Mouse (Mus musculus) layer of hippocampus, postnatal 25 days (tissue): ENCODE measurements around the gene Krt17. TPM values are rescaled to one million over a fixed set of nuclear protein-coding genes. Genes with fewer than 3 reads are reported as not detected.
A peak's percentile ranks its signal among the peaks of the same experiment; 100 is the strongest.
"Not testable (repeated sequence)": the region's sequence is repeated elsewhere in the genome, so short reads cannot be mapped to it uniquely, and the experiment has no call there.

ENCODE experiments used
- DNase-seq, 2 experiments: peaks; one replicate each; pipeline ENCODE4 v3.0.0; 2022; ENCODE audit warnings: mixed read lengths in 2 of 2, low spot score in 1 of 2; ENCODE audit errors: extremely low spot score in 1 of 2
- total RNA-seq, 2 experiments: library from RNA; stranded (reverse); gene quantifications; 2 replicates each; pipeline ENCODE4 v1.2.3; 2021

Gene Krt17
- not detected for total RNA-seq

DNA sequence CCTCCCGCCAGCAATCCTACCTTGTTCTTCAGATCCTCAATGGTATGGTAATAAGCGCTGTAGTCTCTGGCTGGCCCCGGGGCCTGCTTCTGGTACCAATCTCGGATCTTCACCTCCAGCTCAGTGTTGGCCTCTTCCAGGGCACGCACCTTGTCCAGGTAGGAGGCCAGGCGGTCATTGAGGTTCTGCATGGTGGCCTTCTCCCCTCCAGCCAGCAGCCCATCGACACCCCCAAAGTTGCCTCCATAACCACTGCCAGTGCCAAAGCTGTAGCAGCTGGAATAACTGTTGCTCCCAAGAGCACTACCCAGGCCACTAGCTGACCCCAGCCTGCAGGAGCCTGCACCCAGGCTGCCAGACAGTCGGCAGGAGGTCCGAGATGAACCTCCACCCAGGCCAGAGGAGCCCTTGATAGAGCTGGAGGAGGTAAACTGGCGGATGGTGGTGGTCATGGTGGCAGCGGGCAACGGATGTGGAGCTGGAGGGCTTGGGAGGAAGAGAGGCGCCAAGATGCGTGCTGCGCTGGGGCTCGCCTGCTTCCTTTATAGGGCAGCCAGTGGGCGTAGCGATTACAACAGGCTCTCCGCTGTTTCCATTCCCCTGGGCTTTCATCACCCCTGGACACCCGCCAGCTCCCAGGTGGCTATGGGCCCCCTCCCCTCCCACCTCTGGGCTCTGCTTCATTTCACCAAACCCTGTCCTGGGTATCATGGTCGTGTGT, at the start of gene Krt17:
Gene Krt17 (minus strand): TSS at position 516 of the 721 bp plus-strand sequence.
- no peak for DNase-seq

- DNase-seq: not testable (repeated sequence)
Observed at GRCm38 (mm10) chr11:100308672-100309071, 47.8 kb upstream of the Krt17 start.

- no peak for DNase-seq
Observed at GRCm38 (mm10) chr11:100307900-100308299, 47.1 kb upstream of the Krt17 start.

DNA sequence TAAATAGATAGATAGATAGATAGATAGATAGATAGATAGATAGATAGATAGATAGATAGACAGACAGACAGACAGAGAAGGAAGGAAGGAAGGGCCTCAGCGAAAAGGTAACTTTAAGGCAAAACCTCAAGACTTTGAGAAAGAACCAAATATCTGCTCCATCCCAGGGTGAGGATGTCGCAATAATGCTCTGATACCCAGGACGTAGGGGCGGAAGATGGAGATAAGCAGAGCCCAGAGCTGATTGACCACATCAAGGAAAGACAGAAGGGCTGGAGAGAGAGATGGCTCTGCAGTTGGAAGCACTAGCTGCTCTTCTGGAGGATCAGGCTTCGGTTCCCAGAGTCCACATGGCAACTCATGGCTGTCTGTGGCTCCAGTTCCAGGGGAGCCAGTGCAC, 40.5 kb upstream of the Krt17 start:
- DNase-seq: no peak

GRCm38 (mm10) chr11:100300293-100300692, 39.5 kb upstream of the Krt17 start:
- peak; percentile 52 to 80 for DNase-seq

GRCm38 (mm10) chr11:100298274-100299036, 37.6 kb upstream of the Krt17 start:
- peak; percentile 81 to 96 for DNase-seq

GRCm38 (mm10) chr11:100297801-100298200, 37.0 kb upstream of the Krt17 start:
- DNase-seq: no peak

DNA sequence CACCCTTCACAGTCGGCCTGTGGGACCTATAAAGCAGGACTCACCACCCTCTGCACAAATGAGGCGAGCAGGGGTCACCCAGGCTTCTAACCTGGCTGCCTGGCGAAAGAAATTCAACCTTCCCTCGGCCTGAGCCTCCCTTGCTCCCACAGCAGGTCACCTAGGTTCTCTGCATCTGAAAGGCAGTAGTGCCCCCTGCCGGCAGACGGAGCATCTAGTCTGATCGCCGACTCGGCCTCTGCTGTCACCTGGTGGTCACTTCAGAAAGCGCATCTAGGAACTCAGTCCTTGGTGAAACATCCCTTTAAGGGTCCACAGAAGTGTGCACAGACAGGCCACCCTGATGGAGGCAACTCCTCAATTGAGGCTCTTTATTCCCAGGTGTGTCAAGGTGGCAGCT, 34.5 kb upstream of the Krt17 start:
- DNase-seq: peak; percentile 76 to 94

DNA sequence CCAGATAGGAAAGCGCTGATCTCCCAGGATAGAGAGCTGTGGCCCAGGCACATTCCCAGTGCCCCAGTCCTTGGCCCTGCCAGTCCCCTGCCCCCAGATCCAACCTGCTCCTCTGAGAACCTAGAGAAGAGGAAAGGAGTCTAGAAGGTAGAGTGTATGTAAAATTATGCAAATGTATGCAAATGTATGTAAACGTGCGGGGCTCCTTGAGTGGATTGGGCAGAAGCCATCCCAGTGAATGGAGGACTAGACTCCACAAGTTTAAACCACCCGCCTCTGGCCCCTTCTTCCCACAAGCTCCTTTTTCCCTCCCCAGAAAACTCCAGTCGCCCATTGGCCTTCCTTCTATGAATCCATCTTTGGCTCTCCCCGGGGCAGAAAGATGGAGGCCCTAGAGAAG, 32.1 kb upstream of the Krt17 start:
- DNase-seq: no peak

DNA sequence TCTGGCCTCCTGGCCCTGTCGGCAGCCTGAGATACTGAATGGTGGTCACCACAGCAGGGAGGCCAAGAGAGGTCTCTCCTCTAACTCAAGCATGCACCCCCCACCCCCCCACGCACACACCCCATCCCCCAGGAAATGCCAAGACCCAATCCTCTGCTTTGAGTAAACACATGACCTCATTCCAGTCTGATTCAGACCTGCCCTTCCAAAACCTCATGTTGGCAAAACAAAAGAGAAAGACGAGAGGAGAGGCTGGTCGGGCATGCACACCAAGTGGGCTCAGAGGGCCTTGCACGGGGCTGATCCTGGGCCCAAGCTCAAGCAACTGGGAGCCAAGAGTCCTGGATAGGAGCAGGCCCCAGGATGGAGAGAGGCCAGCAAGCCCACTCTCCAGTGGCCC, 29.4 kb upstream of the Krt17 start:
- no peak for DNase-seq

DNA sequence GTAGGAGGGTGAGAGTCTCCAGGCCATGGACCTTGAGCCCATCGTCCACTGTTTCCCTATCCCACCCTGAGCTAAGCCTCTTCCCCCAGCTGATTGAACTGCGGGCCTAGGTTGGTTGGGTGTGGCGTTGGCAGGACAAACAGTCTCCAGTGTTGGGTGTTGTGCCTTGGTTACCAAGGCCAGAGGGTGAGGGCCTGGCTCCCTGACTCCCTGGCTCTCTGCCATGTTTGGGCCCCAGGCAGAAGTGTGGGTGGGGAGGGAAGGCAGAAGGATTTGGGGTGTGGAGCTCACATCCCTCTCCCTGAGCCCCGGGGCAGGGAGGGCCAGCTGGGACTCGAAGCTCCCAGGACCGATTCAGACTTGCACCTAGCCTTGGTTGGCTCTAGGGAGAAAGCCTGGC, 28.1 kb upstream of the Krt17 start:
- no peak for DNase-seq

GRCm38 (mm10) chr11:100287024-100287423, 26.2 kb upstream of the Krt17 start:
- no peak for DNase-seq

DNA sequence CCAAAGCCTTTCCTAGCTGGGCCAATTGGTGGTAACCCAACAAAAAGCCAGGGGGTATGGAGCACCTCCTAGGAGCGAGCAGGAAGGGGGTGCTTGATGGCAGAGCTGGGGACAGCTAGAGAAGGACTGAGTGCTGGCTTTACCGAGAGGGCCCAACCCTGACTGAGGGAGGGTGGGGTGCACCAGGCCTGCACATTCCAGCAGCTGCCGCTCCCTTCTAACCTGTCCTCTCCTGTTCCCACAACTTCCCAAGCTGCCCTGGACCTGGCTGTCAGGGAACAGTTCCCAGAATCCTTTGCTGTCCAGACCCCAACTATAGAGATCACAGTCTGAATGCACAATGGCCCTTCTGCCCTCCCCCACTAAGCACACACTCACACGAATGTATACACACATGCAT, 24.2 kb upstream of the Krt17 start:
- no peak for DNase-seq

DNA sequence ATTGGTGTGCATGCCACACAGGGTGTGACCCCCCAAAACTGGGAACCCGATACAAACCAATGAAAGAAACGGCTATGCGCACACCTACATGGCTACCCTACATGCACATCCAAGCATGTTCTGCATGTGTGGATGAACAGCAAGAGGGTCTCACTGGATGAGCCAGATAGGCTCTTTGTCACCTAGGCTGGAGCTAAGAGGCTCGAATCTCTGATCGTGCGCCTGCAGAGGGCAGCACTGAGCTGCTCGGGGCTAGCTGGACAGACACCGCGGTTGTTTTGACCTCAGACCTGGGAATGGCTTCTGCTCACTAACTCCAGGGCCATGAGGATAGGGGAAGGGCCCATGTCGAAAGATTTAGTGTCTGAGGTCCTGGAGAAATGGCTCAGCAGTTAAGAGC, 21.7 kb upstream of the Krt17 start:
- DNase-seq: peak; percentile 50 to 87

DNA sequence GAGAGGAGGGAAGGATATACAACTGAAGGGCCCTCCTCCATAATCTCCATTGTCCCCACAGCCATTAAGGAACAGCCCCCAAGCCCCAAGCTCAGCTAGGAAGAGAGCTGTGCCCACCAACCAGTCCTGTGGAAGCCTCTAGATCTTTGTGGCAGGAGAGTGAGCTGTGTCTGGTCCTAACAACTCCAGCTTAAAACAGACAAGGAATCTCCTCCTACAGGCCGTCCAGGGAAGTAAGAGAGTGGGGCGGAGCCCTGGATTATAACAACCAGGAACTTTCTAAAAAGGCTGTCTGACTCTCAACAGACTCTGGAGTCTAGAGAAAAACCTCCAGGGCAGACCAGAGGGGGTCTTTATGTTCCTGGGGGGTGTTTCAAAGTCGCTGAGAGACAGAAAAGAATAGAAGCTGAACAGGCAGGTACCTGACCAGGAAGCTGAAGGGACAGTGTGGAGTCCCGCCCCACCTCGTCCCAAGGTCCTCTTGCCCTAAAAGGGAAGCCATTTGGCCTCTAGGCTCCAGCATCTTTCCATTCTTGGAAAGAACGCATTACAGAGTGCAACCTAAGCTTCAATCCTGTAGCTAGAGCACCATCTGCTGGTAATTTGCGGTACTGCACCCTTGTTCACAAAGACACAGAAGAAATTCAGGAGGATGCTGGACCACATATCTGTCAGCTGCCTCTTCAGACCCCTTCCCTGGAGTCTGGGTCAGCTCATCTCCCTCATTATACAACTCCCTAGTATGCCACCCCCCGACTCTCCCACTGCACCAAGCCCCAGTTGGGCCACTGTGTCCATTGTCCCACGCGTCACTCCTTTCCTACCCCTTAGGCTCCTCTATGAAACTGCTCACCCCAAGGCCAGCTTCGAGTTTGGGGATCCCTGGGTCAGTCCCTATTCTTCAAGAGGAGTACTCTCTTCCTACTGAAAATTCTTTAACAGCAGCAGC, 21.0 kb upstream of the Krt17 start:
- DNase-seq: peak; percentile 88 to 99

DNA sequence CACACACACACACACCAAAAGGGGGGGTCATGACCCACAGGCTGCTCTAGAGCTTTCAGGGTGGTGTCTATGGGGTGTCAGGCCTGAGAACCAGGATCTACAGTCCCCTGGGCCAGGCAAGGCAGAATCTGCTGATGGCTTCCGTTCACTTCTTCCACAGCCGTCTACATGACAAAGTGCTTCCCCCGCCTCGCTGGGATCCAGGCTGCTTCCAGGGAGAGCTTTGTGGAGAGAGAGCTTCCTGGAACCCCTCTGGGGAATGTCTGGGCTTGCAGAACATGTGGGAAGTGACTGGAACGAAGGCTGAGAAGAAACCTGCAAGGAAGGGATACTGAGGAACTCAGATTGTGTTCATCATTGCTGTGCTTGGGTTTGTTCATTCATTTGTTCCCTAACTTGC, 17.9 kb upstream of the Krt17 start:
- DNase-seq: no peak

GRCm38 (mm10) chr11:100277726-100278480, 17.1 kb upstream of the Krt17 start:
- DNase-seq: no peak

GRCm38 (mm10) chr11:100275466-100275865, 14.6 kb upstream of the Krt17 start:
- no peak for DNase-seq

- no peak for DNase-seq
Observed at GRCm38 (mm10) chr11:100274719-100275118, 13.9 kb upstream of the Krt17 start.

DNA sequence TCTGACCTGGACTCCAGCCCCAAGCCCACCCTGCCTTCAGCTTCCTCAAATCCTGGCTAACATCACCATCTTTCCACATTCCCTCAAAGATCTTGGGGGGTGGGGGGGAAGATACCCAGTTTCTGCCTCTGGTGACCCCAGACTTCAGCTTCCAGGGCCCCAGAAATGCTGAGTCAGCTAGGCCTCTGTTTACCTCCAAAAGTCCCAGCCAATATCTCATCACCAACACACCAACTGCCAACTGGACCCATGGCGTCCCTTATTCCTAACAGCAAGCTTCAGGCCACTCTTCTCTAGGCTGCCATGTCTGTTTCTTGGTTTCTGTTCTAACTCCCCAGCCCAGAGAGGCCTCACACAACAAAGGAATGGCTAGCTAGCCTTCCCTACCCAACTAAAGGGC, 11.0 kb upstream of the Krt17 start:
- no peak for DNase-seq
